Mouse (Mus musculus): ENCODE measurements around the gene Pik3ca.

GRCm38 (mm10) chr3:32372470-32372869, 25.0 kb upstream of the Pik3ca start:
- no peak for TF ChIP-seq POLR2A (IDR thresholded peaks at IDR 0.05; ENCODE audit: low read depth, low read length)
- no peak for TF ChIP-seq CTCF (IDR thresholded peaks at IDR 0.05; ENCODE audit: borderline replicate concordance, insufficient read depth, low read length)

Data from embryonic fibroblast, embryonic 13.5 days (primary cell).